Mouse (Mus musculus) heart, adult 9 months (tissue): Measurements from ENCODE around the gene Spata1.
"Not testable (repeated sequence)": the region's sequence is repeated elsewhere in the genome, so short reads cannot be mapped to it uniquely, and the experiment has no call there.

Experiments
- DNase-seq, 2 experiments: peaks; one replicate each; pipeline ENCODE4 v3.0.0; 2022; ENCODE audit warnings: low spot score in 2 of 2

Gene Spata1

GRCm38 (mm10) chr3:146451375-146451774, 48.2 kb downstream of the Spata1 start:
- no peak for DNase-seq

- peak; percentile 91 to 92 for DNase-seq
These were observed 49.1 kb downstream of the Spata1 start for GRCm38 (mm10) chr3:146450371-146450841.

- no peak for DNase-seq
These were observed 49.8 kb downstream of the Spata1 start, which contains the start of gene Ctbs for GRCm38 (mm10) chr3:146449745-146450250. Gene Ctbs, plus strand, starts transcription at chr3:146449795.

- DNase-seq, result no peak
These were observed 50.6 kb downstream of the Spata1 start for GRCm38 (mm10) chr3:146448969-146449368.

GRCm38 (mm10) chr3:146448372-146448771, 51.2 kb downstream of the Spata1 start:
- no peak for DNase-seq

GRCm38 (mm10) chr3:146447598-146447997, 52.0 kb downstream of the Spata1 start:
- no peak for DNase-seq

- DNase-seq, result no peak
These were observed 52.4 kb downstream of the Spata1 start for GRCm38 (mm10) chr3:146447156-146447555.

- DNase-seq, result no peak
These were observed 54.7 kb downstream of the Spata1 start for GRCm38 (mm10) chr3:146444880-146445279.

- DNase-seq, result no peak
These were observed 56.2 kb downstream of the Spata1 start for GRCm38 (mm10) chr3:146443380-146443779.

GRCm38 (mm10) chr3:146442936-146443335, 56.6 kb downstream of the Spata1 start:
- no peak for DNase-seq

GRCm38 (mm10) chr3:146442484-146442883, 57.1 kb downstream of the Spata1 start:
- DNase-seq, result no peak

- DNase-seq, result no peak
These were observed 59.1 kb downstream of the Spata1 start for GRCm38 (mm10) chr3:146440422-146440821.

GRCm38 (mm10) chr3:146440011-146440410, 59.5 kb downstream of the Spata1 start:
- DNase-seq, result no peak

- DNase-seq, result no peak
These were observed 63.4 kb downstream of the Spata1 start for GRCm38 (mm10) chr3:146436114-146436513.

- no peak for DNase-seq
These were observed 64.0 kb downstream of the Spata1 start for GRCm38 (mm10) chr3:146435533-146435932.

GRCm38 (mm10) chr3:146434686-146435085, 64.9 kb downstream of the Spata1 start:
- DNase-seq, result no peak

- no peak for DNase-seq
These were observed 65.7 kb downstream of the Spata1 start for GRCm38 (mm10) chr3:146433681-146434350.

GRCm38 (mm10) chr3:146433063-146433462, 66.5 kb downstream of the Spata1 start:
- DNase-seq, result not testable (repeated sequence)

GRCm38 (mm10) chr3:146426489-146426888, 73.1 kb downstream of the Spata1 start:
- no peak for DNase-seq

- no peak for DNase-seq
These were observed 73.7 kb downstream of the Spata1 start for GRCm38 (mm10) chr3:146425902-146426301.

- no peak for DNase-seq
These were observed 75.2 kb downstream of the Spata1 start for GRCm38 (mm10) chr3:146424306-146424900.

- DNase-seq, result no peak
These were observed 75.8 kb downstream of the Spata1 start for GRCm38 (mm10) chr3:146423710-146424109.

GRCm38 (mm10) chr3:146421787-146422186, 77.8 kb downstream of the Spata1 start:
- DNase-seq, result no peak
